Mouse (Mus musculus) embryonic fibroblast, embryonic 13.5 days (primary cell): Measurements from ENCODE around the gene Hibadh.

Experiments
- CTCF ChIP-seq: IDR thresholded peaks from 2 replicates; pipeline ENCODE4 v1.5.1; 2011; ENCODE audit warnings: mild to moderate bottlenecking, control low read depth, low read length, moderate library complexity, borderline replicate concordance; ENCODE audit not compliant: insufficient read depth
- POLR2A ChIP-seq: IDR thresholded peaks from 2 replicates; pipeline ENCODE4 v1.6.1; 2011; ENCODE audit warnings: low read depth, mild to moderate bottlenecking, control low read depth, low read length, moderate library complexity

DNA sequence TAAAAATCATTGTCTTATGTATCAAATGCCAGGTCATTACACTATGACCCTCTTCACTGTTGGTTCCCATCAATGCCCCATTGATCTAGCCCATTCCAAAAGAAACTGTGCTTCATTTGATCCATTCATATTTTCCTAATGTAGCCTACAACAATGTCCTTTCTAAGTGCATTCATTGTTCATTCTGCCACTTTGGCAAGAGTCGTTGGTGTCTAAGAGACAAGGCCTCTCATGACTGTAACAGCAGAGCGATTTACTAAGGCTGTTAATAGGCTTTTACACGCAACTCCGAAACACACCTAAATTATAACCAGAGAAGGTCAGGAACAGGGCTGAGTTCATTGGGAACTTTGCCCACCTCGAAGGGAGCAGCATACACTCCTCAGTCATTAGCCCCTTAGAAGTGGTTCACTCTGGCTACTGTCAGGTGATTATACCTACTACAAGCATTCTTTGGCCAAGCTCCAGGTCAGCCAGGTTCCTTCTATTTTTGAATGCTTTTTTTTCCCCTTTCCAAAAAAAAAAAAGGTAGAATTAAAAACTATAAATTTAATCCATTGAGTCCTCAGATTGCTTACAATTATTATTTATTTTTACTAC, 46.8 kb upstream of the Hibadh start:
- no peak for TF ChIP-seq CTCF
- no peak for TF ChIP-seq POLR2A
